Mouse (Mus musculus) CH12.LX (cell line): ENCODE measurements at regions not wholly inside any gene's neighbourhood (a gene's known extent, or its start where the extent isn't known, plus 50 kb on each side); places are given as distances from the start of the nearest gene placed in this dataset.

Experiments used
- DNase-seq: peaks from one replicate; pipeline ENCODE4 v3.0.0-alpha.2; 2013; ENCODE audit errors: extremely low read depth
- H3K27ac ChIP-seq: 2 replicates; pipeline ENCODE4 v1.5.1; 2012; ENCODE audit warnings: low read depth, mild to moderate bottlenecking, control low read depth, moderate library complexity; ENCODE audit not compliant: insufficient read depth
- H3K27me3 ChIP-seq: replicated peaks from 2 replicates; pipeline ENCODE3; 2012; ENCODE audit warnings: inconsistent platforms
- H3K36me3 ChIP-seq, 2 experiments: replicated peaks in 1 of 2; 2 replicates each; pipeline versions ENCODE3 to v1.6.1; 2012; ENCODE audit warnings: inconsistent platforms in 1 of 2, low read length in 1 of 2, mild to moderate bottlenecking in 1 of 2, mixed read lengths in 1 of 2, moderate library complexity in 1 of 2; ENCODE audit not compliant: control insufficient read depth in 1 of 2, insufficient read depth in 1 of 2
- H3K4me1 ChIP-seq, 2 experiments: 2 replicates each; pipeline ENCODE4 v1.6.1; 2012; ENCODE audit warnings: inconsistent platforms in 1 of 2, moderate library complexity in 1 of 2; ENCODE audit not compliant: insufficient read depth in 2 of 2, control insufficient read depth in 1 of 2
- H3K4me2 ChIP-seq: 2 replicates; pipeline ENCODE4 v1.6.1; 2012; ENCODE audit warnings: low read depth, mild to moderate bottlenecking, control low read depth; ENCODE audit not compliant: poor library complexity, insufficient read depth, severe bottlenecking
- H3K4me3 ChIP-seq, 3 experiments: fragments of 150-350 bp in 1 of 3; sonication (generic) in 1 of 3; replicated peaks in 1 of 3; 2 replicates each; pipeline versions ENCODE3 to v1.5.1; 2011 to 2012; ENCODE audit warnings: low read depth in 2 of 3, low read length in 2 of 3, mild to moderate bottlenecking in 2 of 3, moderate library complexity in 2 of 3, control low read depth in 1 of 3, improper control_type of control experiment in 1 of 3, inconsistent platforms in 1 of 3, mixed read lengths in 1 of 3; ENCODE audit not compliant: poor library complexity in 1 of 3
- H3K79me2 ChIP-seq: replicated peaks from 2 replicates; pipeline ENCODE4 v1.6.1; 2012; ENCODE audit warnings: mild to moderate bottlenecking, moderate library complexity; ENCODE audit not compliant: control insufficient read depth, poor library complexity, insufficient read depth, severe bottlenecking; ENCODE audit errors: extremely low read depth
- H3K9ac ChIP-seq: 2 replicates; pipeline ENCODE4 v1.6.1; 2012; ENCODE audit warnings: low read depth, mild to moderate bottlenecking, control low read depth, moderate library complexity; ENCODE audit not compliant: insufficient read depth
- H3K9me3 ChIP-seq: replicated peaks from 2 replicates; pipeline ENCODE3; 2012; ENCODE audit warnings: low read length, inconsistent platforms, mixed read lengths
- CHD1 ChIP-seq: IDR thresholded peaks from 2 replicates; pipeline ENCODE4 v1.6.1; 2012; ENCODE audit warnings: low read depth, low read length, improper control_type of control experiment, inconsistent platforms
- CHD2 ChIP-seq: IDR thresholded peaks from 2 replicates; pipeline ENCODE4 v1.6.1; 2011; ENCODE audit warnings: low read length, improper control_type of control experiment
- E2F4 ChIP-seq: IDR thresholded peaks from 2 replicates; pipeline ENCODE4 v1.6.1; 2011; ENCODE audit warnings: low read depth, low read length, improper control_type of control experiment; ENCODE audit not compliant: insufficient replicate concordance
- EP300 ChIP-seq: IDR thresholded peaks from 2 replicates; pipeline ENCODE4 v1.6.1; 2011; ENCODE audit warnings: low read length, improper control_type of control experiment
- ETS1 ChIP-seq: conservative IDR thresholded peaks from 2 replicates; pipeline ENCODE4 v1.6.1; 2012; ENCODE audit warnings: low read depth, mild to moderate bottlenecking, inconsistent platforms, low read length, improper control_type of control experiment, moderate library complexity
- GABPA ChIP-seq: IDR thresholded peaks from 2 replicates; pipeline ENCODE4 v1.6.1; 2012; ENCODE audit warnings: low read depth, low read length, improper control_type of control experiment, inconsistent platforms; ENCODE audit not compliant: insufficient replicate concordance
- HCFC1 ChIP-seq: IDR thresholded peaks from 2 replicates; pipeline ENCODE4 v1.6.1; 2012; ENCODE audit warnings: low read depth, mild to moderate bottlenecking, inconsistent platforms, low read length, improper control_type of control experiment
- IRF4 ChIP-seq: IDR thresholded peaks from 2 replicates; pipeline ENCODE4 v1.6.1; 2014; ENCODE audit warnings: low read depth, mild to moderate bottlenecking, inconsistent platforms, low read length, improper control_type of control experiment
- JUN ChIP-seq: IDR thresholded peaks from 2 replicates; pipeline ENCODE4 v1.6.1; 2011; ENCODE audit warnings: low read depth, mild to moderate bottlenecking, low read length, improper control_type of control experiment, moderate library complexity; ENCODE audit not compliant: insufficient read depth
- JUND ChIP-seq: conservative IDR thresholded peaks from 2 replicates; pipeline ENCODE4 v1.6.1; 2011; ENCODE audit warnings: low read depth, low read length, improper control_type of control experiment
- MAFK ChIP-seq: IDR thresholded peaks from 2 replicates; pipeline ENCODE4 v1.6.1; 2011; ENCODE audit warnings: low read length, improper control_type of control experiment; ENCODE audit not compliant: insufficient replicate concordance
- MAZ ChIP-seq: IDR thresholded peaks from 2 replicates; pipeline ENCODE4 v1.6.1; 2012; ENCODE audit warnings: low read depth, mild to moderate bottlenecking, inconsistent platforms, low read length, improper control_type of control experiment, moderate library complexity
- MEF2A ChIP-seq: IDR thresholded peaks from 2 replicates; pipeline ENCODE4 v1.6.1; 2014; ENCODE audit warnings: low read depth, mild to moderate bottlenecking, inconsistent platforms, low read length, improper control_type of control experiment, borderline replicate concordance
- MYC ChIP-seq: IDR thresholded peaks from 2 replicates; pipeline ENCODE4 v1.6.1; 2011; ENCODE audit warnings: low read depth, mild to moderate bottlenecking, improper control_type of control experiment, low read length
- NRF1 ChIP-seq: IDR thresholded peaks from 2 replicates; pipeline ENCODE4 v1.6.1; 2014; ENCODE audit warnings: low read depth, mild to moderate bottlenecking, inconsistent platforms, low read length, improper control_type of control experiment, moderate library complexity
- POLR2A ChIP-seq: IDR thresholded peaks from 2 replicates; pipeline ENCODE4 v1.6.1; 2011; ENCODE audit warnings: low read depth, mild to moderate bottlenecking, improper control_type of control experiment, low read length
- RAD21 ChIP-seq: IDR thresholded peaks from 2 replicates; pipeline ENCODE4 v1.6.1; 2011; ENCODE audit warnings: low read depth, mild to moderate bottlenecking, low read length, improper control_type of control experiment, moderate library complexity
- SMC3 ChIP-seq: IDR thresholded peaks from 2 replicates; pipeline ENCODE4 v1.6.1; 2011; ENCODE audit warnings: low read depth, low read length, improper control_type of control experiment
- UBTF ChIP-seq: IDR thresholded peaks from 2 replicates; pipeline ENCODE4 v1.6.1; 2012; ENCODE audit warnings: low read depth, mild to moderate bottlenecking, inconsistent platforms, low read length, improper control_type of control experiment, moderate library complexity
- ZMIZ1 ChIP-seq: IDR thresholded peaks from 2 replicates; pipeline ENCODE4 v1.6.1; 2012; ENCODE audit warnings: low read depth, mild to moderate bottlenecking, inconsistent platforms, low read length, improper control_type of control experiment
- dilution Hi-C: fragments of 300-500 bp; cut with MboI; formaldehyde crosslinking; loops from 2 replicates; pipeline ENCODE4 v1.14.3; 2020; ENCODE audit warnings: low sequenced_read_pairs; ENCODE audit not compliant: extremely low pct_unique_long_range_greater_than_20kb, extremely low pct_ligation_motif_present
- in situ Hi-C: fragments of 300-500 bp; cut with MboI; formaldehyde crosslinking; loops from 3 replicates; pipeline ENCODE4 v1.14.3; 2019; ENCODE audit warnings: low sequenced_read_pairs, low pct_ligation_motif_present, low pct_unique_long_range_greater_than_20kb, mixed read lengths

GRCm38 (mm10) chr7:73208479-73208816 lies 166.9 kb upstream of the Rgma start:
- Histone ChIP-seq H3K27me3 (no peaks in the 10 kb centered on the region), H3K4me1 (peaks cover 0 to 5% of the 10 kb centered on the region in 2 experiments; a peak in 1 of 4 replicates), H3K9ac (no peak overlapping the region), H3K9me3 (no peaks in the 10 kb centered on the region), H3K79me2 (no peaks in the 10 kb centered on the region), H3K4me3 (no peak overlapping the region), H3K36me3 (no peaks in the 10 kb centered on the region), H3K27ac (no peak overlapping the region), H3K4me2 (0 out of 2 replicates have a peak overlapping the region, but pooled peaks have one; percentile 6)
- dilution Hi-C loops = no loop called here
- DNase-seq = no peak
- in situ Hi-C loops = no loop called here
- no peak for TF ChIP-seq MYC
- TF ChIP-seq JUND = no peak
- no peak for TF ChIP-seq RAD21
- TF ChIP-seq MAZ = no peak
- TF ChIP-seq NRF1 = no peak
- TF ChIP-seq SMC3 = no peak
- TF ChIP-seq, all 38 proteins: peak for 0

- Histone ChIP-seq H3K79me2 (no peaks in the 10 kb centered on the region), H3K4me1 (peaks cover 0 to 5% of the 10 kb centered on the region in 2 experiments; a peak in 1 of 4 replicates), H3K27me3 (no peaks in the 10 kb centered on the region), H3K4me3 (no peak overlapping the region), H3K4me2 (0 out of 2 replicates have a peak overlapping the region, but pooled peaks have one; percentile 6), H3K36me3 (no peaks in the 10 kb centered on the region), H3K9me3 (no peaks in the 10 kb centered on the region), H3K9ac (no peak overlapping the region), H3K27ac (no peak overlapping the region)
- in situ Hi-C loops = no loop called here
- DNase-seq = no peak
- TF ChIP-seq MYC (no peak), EP300 (no peak), POLR2A (no peak), HCFC1 (no peak), MAFK (no peak), CHD2 (no peak), E2F4 (no peak), ETS1 (no peak), CHD1 (no peak), MEF2A (no peak), ZMIZ1 (no peak), UBTF (no peak), GABPA (no peak), JUN (no peak), IRF4 (no peak), SMC3 (no peak)
- dilution Hi-C loops = no loop called here
These were observed 166.3 kb upstream of the Rgma start for GRCm38 (mm10) chr7:73208817-73209602.
